Mouse (Mus musculus): ENCODE data around the gene Pdk2.
A peak's percentile ranks its signal among the peaks of the same experiment; 100 is the strongest.

The Pdk2 gene

GRCm38 (mm10) chr11:95041139-95041609, at the start of gene Pdk2:
Pdk2 (minus strand) TSS chr11:95041354.
- DNase-seq (ENCODE audit: low spot score in 2 of 2), result peak; percentile 97

- DNase-seq (ENCODE audit: low spot score in 2 of 2), result no peak
Measured at GRCm38 (mm10) chr11:95088857-95089779, 48.0 kb upstream of the Pdk2 start.

- DNase-seq (ENCODE audit: low spot score in 2 of 2), result no peak
Measured at GRCm38 (mm10) chr11:95088286-95088685, 47.1 kb upstream of the Pdk2 start.

GRCm38 (mm10) chr11:95087301-95088228, 46.4 kb upstream of the Pdk2 start:
- DNase-seq (ENCODE audit: low spot score in 2 of 2), result no peak

- DNase-seq (ENCODE audit: low spot score in 2 of 2), result no peak
Measured at GRCm38 (mm10) chr11:95086229-95086628, 45.1 kb upstream of the Pdk2 start.

DNA sequence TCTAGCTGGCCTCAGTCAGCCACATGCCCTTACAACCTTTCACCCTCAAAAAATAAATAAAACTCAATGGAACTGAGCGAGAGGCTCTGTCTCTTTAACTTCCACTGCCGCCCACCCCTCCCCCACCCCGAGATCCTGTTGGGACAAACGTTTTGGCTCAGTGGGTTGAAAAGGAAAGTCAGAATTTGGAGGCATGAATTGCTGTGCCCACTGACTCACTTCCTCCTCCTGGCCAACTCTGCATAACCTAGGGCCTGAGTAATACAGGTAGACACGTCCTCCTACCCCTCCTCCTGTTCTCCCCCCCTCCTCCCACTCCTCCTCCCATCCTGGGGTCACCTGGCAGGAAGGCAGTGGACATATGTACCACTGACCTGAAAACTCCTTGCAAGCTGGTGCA, 44.6 kb upstream of the Pdk2 start:
- DNase-seq (ENCODE audit: low spot score in 2 of 2), result no peak

GRCm38 (mm10) chr11:95084811-95085382, 43.7 kb upstream of the Pdk2 start:
- no peak for DNase-seq (ENCODE audit: low spot score in 2 of 2)

- DNase-seq (ENCODE audit: low spot score in 2 of 2), result no peak
Measured at GRCm38 (mm10) chr11:95084175-95084574, 43.0 kb upstream of the Pdk2 start.

DNA sequence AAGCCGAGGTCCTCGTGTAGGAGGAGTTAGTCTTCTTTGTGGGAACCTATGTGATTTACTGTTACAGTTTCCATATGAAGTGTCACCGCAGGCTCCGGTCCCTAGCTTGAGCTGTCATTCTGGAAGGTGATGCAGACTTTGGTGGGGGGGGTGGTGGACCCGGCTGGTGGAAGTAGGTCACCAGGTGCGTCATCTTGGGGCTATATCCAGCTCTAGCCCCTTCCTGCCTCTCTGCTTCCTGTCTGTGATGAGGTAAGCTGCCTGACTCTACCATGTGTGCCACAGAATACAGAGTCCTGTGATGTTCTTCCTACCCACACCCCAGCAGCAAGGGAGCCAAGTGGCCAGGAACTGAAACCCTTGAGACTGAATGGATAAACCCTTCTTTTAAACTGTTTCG, 41.7 kb upstream of the Pdk2 start:
- no peak for DNase-seq (ENCODE audit: low spot score in 2 of 2)

DNA sequence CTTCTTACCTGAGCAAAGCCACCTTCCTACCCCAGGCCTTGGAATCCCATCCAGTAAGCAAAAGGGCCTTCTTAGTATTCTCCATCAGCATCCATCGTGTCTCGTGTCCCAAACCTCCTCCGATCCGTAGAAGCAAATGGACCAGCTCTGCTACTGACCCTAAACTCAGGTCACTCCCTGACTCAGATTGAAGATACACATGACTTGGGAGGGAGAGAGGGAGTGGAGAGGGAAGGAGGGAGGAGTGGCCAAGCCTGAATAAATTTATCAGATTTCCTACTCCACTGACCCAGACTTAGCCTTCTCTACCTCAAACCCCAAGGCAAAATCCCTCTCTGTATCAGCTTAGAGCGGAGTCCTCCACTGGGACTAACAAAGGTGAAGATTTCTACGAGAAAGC, 39.6 kb upstream of the Pdk2 start:
- no peak for DNase-seq (ENCODE audit: low spot score in 2 of 2)

GRCm38 (mm10) chr11:95079256-95079875, 38.2 kb upstream of the Pdk2 start:
- no peak for DNase-seq (ENCODE audit: low spot score in 2 of 2)

GRCm38 (mm10) chr11:95077956-95078355, 36.8 kb upstream of the Pdk2 start:
- no peak for DNase-seq (ENCODE audit: low spot score in 2 of 2)

DNA sequence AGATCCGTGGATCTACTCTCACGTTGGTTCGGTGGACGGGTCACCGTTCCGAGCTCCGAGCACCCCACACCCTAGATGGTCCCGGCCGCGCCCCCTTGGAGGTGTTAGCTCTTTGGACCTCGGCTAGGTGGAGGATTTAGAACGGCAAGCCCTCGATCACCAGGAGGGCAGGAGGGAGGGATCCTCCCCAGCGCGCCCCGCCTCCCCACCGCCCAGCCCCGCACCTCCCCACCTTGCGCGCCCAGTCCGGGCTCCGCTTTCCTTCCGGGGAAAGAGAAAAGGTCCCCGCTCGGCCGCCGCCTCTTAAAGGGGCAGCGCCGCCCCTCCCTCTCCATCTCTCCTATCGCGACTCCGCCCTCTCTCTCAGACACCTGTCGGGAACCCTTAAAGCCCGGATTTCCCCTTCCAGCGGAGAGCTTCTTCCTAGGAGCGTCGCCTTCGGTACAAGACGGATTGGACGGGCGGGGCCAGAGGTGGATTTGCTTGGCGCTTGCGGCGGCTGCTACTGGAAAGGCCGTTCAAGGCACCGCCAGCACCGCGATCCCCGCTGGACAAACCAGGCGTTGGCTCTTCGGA, 35.5 kb upstream of the Pdk2 start, which contains the start of gene Itga3:
Gene Itga3 (minus strand): TSS at position 266 of the 576 bp plus-strand sequence.
- peak in 1 of 2 experiments; percentile 28 for DNase-seq (ENCODE audit: low spot score in 2 of 2)

GRCm38 (mm10) chr11:95076041-95076535, 34.9 kb upstream of the Pdk2 start:
- peak; percentile 20 to 35 for DNase-seq (ENCODE audit: low spot score in 2 of 2)

- no peak for DNase-seq (ENCODE audit: low spot score in 2 of 2)
Measured at GRCm38 (mm10) chr11:95075197-95076040, 34.3 kb upstream of the Pdk2 start.

DNA sequence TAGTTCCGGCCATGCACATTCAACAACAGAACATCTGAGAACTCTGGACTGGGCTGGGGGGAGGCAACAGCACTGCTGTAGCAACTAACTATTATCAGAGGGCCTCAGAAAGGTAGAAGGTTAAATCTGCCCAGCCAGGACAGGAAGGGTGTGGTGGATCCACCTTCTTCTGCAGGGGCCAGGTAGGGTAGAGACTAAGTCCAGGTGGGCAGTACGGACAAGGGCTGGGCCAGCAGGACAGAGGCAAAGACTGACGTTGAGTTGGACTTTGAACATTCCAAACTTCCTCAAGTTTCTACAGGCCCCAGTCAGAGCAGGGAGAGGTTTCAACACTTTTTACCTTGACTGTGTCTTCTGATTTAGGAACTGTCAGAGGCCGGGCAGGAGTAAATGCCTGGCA, 33.5 kb upstream of the Pdk2 start:
- no peak for DNase-seq (ENCODE audit: low spot score in 2 of 2)

GRCm38 (mm10) chr11:95073835-95074234, 32.7 kb upstream of the Pdk2 start:
- no peak for DNase-seq (ENCODE audit: low spot score in 2 of 2)

DNA sequence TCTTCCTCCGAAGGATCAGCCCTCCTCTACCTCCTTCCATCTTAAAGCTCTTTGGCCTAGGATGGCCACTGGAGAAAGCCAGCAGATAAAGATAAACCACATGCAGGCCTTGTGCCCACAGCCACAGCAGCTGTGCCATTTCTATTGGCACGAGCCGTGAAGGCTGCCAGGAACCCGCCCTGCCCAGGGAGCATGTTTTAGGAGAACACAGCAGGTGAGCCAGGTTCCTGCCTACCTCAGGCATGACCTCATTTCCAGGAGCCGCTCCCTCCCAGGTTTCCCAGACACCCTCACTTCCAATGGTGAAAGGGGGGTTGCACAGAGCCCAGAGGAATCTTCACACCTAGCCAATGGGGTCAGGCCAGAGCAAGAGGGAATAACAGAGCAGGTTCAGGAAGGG, 31.6 kb upstream of the Pdk2 start:
- DNase-seq (ENCODE audit: low spot score in 2 of 2), result no peak

DNA sequence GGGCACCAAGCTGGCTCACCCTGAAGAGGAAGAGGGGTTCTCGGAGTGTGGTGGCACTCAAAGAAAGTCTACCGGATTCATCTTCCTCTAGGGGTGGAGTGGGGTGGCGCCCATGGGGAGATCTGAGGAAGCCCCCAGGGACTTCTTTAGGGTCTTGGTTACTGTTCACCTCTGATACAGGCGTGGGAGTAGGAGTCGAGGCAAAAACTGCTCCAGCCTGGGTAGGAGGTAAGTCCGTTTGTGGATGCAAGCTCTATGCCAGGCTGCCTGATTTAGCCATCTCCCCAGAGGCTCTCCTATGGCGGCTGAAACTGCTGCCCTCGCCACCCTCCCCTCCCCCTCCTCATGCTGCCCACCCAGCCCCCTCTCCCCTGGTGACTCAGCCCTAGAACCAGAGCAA, 31.0 kb upstream of the Pdk2 start:
- no peak for DNase-seq (ENCODE audit: low spot score in 2 of 2)

- DNase-seq (ENCODE audit: low spot score in 2 of 2), result no peak
Measured at GRCm38 (mm10) chr11:95071266-95071665, 30.1 kb upstream of the Pdk2 start.
